Mouse (Mus musculus): ENCODE data around the gene Eps15l1. TPM values are rescaled to one million over a fixed set of nuclear protein-coding genes. Genes with fewer than 3 reads are reported as not detected.

Eps15l1 gene
- polyA plus RNA-seq (2014; fragmentation: Nextera tagmentation; extraction: Ambion mirVana) = 73.4 and 75.9 TPM in 2 replicates

GRCm38 (mm10) chr8:72421362-72422335 lies at the start of gene Eps15l1:
Gene Eps15l1, minus strand, starts transcription at chr8:72421460.
- H3K36me3 ChIP-seq (ENCODE audit: control insufficient read depth, insufficient read depth, low read length) = no peaks in the 10 kb centered on the region
- peak; percentile 98 for ATAC-seq (ENCODE audit: low FRiP score)
- WGBS = under 1% methylated on average over 47 of the region's 48 CpGs
- no peaks in the 10 kb centered on the region for H3K27me3 ChIP-seq (ENCODE audit: control insufficient read depth, insufficient read depth, low read length)
- no peaks in the 10 kb centered on the region for H3K9me3 ChIP-seq (ENCODE audit: control insufficient read depth, low read length)
- peak; percentile 99 for DNase-seq (ENCODE audit: low spot score)
- peaks cover 12% of the 10 kb centered on the region for H3K4me1 ChIP-seq (replicated peaks; ENCODE audit: control insufficient read depth, insufficient read depth, low read length)
- peak within 1 kb of the TSS; percentile 86 for H3K9ac ChIP-seq (ENCODE audit: low read depth, low read length)
- peak within 1 kb of the TSS; percentile 76 for H3K27ac ChIP-seq (ENCODE audit: low read depth, low read length)
- peak within 1 kb of the TSS; percentile 90 for H3K4me3 ChIP-seq (ENCODE audit: low read depth, low read length)
- H3K4me2 ChIP-seq (replicated peaks; ENCODE audit: low read depth, low read length) = peak within 1 kb of the TSS; percentile 47

- peaks cover 35% of the 10 kb centered on the region for H3K36me3 ChIP-seq (ENCODE audit: control insufficient read depth, insufficient read depth, low read length)
Measured at GRCm38 (mm10) chr8:72470684-72471083, 49.4 kb upstream of the Eps15l1 start.

GRCm38 (mm10) chr8:72469984-72470383 lies 48.7 kb upstream of the Eps15l1 start:
- Histone ChIP-seq H3K9ac (ENCODE audit: low read depth, low read length) (no peak overlapping the region), H3K4me2 (replicated peaks; ENCODE audit: low read depth, low read length) (no peak overlapping the region), H3K4me1 (replicated peaks; ENCODE audit: control insufficient read depth, insufficient read depth, low read length) (0 out of 2 replicates have a peak, but pooled peaks cover 2% of the 10 kb centered on the region), H3K9me3 (ENCODE audit: control insufficient read depth, low read length) (no peaks in the 10 kb centered on the region), H3K27ac (ENCODE audit: low read depth, low read length) (no peak overlapping the region), H3K36me3 (ENCODE audit: control insufficient read depth, insufficient read depth, low read length) (peaks cover 35% of the 10 kb centered on the region), H3K4me3 (ENCODE audit: low read depth, low read length) (no peak overlapping the region), H3K27me3 (ENCODE audit: control insufficient read depth, insufficient read depth, low read length) (no peaks in the 10 kb centered on the region)
- no peak for DNase-seq (ENCODE audit: low spot score)
- ATAC-seq (ENCODE audit: low FRiP score) = no peak
- 95% methylated on average over 8 of the region's 8 CpGs for WGBS

More at GRCm38 (mm10) chr8:72470684-72471083, 49.4 kb upstream of the Eps15l1 start:
- DNase-seq (ENCODE audit: low spot score) (no peak), ATAC-seq (ENCODE audit: low FRiP score) (no peak)
- Histone ChIP-seq H3K9ac (ENCODE audit: low read depth, low read length) (no peak overlapping the region), H3K27ac (ENCODE audit: low read depth, low read length) (no peak overlapping the region), H3K4me1 (replicated peaks; ENCODE audit: control insufficient read depth, insufficient read depth, low read length) (0 out of 2 replicates have a peak, but pooled peaks cover 2% of the 10 kb centered on the region), H3K4me3 (ENCODE audit: low read depth, low read length) (no peak overlapping the region), H3K9me3 (ENCODE audit: control insufficient read depth, low read length) (no peaks in the 10 kb centered on the region), H3K27me3 (ENCODE audit: control insufficient read depth, insufficient read depth, low read length) (no peaks in the 10 kb centered on the region), H3K4me2 (replicated peaks; ENCODE audit: low read depth, low read length) (no peak overlapping the region)
- 99% methylated on average over 7 of the region's 7 CpGs for WGBS

GRCm38 (mm10) chr8:72469243-72469642 lies 48.0 kb upstream of the Eps15l1 start:
- Histone ChIP-seq H3K27ac (ENCODE audit: low read depth, low read length) (no peak overlapping the region), H3K9me3 (ENCODE audit: control insufficient read depth, low read length) (no peaks in the 10 kb centered on the region), H3K4me3 (ENCODE audit: low read depth, low read length) (no peak overlapping the region), H3K4me2 (replicated peaks; ENCODE audit: low read depth, low read length) (no peak overlapping the region), H3K36me3 (ENCODE audit: control insufficient read depth, insufficient read depth, low read length) (peaks cover 35% of the 10 kb centered on the region), H3K4me1 (replicated peaks; ENCODE audit: control insufficient read depth, insufficient read depth, low read length) (0 out of 2 replicates have a peak, but pooled peaks cover under 1% of the 10 kb centered on the region), H3K27me3 (ENCODE audit: control insufficient read depth, insufficient read depth, low read length) (no peaks in the 10 kb centered on the region), H3K9ac (ENCODE audit: low read depth, low read length) (no peak overlapping the region)
- no peak for ATAC-seq (ENCODE audit: low FRiP score)
- DNase-seq (ENCODE audit: low spot score) = no peak
- 94% methylated on average over 2 of the region's 2 CpGs for WGBS

- H3K36me3 ChIP-seq (ENCODE audit: control insufficient read depth, insufficient read depth, low read length) = peaks cover 31% of the 10 kb centered on the region
- no peaks in the 10 kb centered on the region for H3K4me1 ChIP-seq (replicated peaks; ENCODE audit: control insufficient read depth, insufficient read depth, low read length)
- H3K27me3 ChIP-seq (ENCODE audit: control insufficient read depth, insufficient read depth, low read length) = no peaks in the 10 kb centered on the region
- no peak overlapping the region for H3K4me2 ChIP-seq (replicated peaks; ENCODE audit: low read depth, low read length)
- no peaks in the 10 kb centered on the region for H3K9me3 ChIP-seq (ENCODE audit: control insufficient read depth, low read length)
- no peak overlapping the region for H3K9ac ChIP-seq (ENCODE audit: low read depth, low read length)
- WGBS = 95% methylated on average over 10 of the region's 10 CpGs
- no peak overlapping the region for H3K4me3 ChIP-seq (ENCODE audit: low read depth, low read length)
- ATAC-seq (ENCODE audit: low FRiP score) = no peak
- H3K27ac ChIP-seq (ENCODE audit: low read depth, low read length) = no peak overlapping the region
- no peak for DNase-seq (ENCODE audit: low spot score)
Measured at GRCm38 (mm10) chr8:72464211-72464610, 43.0 kb upstream of the Eps15l1 start.

GRCm38 (mm10) chr8:72459881-72460533 lies 38.7 kb upstream of the Eps15l1 start:
- Histone ChIP-seq H3K4me3 (ENCODE audit: low read depth, low read length) (no peak overlapping the region), H3K36me3 (ENCODE audit: control insufficient read depth, insufficient read depth, low read length) (peaks cover 13% of the 10 kb centered on the region), H3K4me1 (replicated peaks; ENCODE audit: control insufficient read depth, insufficient read depth, low read length) (no peaks in the 10 kb centered on the region), H3K4me2 (replicated peaks; ENCODE audit: low read depth, low read length) (no peak overlapping the region), H3K27me3 (ENCODE audit: control insufficient read depth, insufficient read depth, low read length) (no peaks in the 10 kb centered on the region), H3K9ac (ENCODE audit: low read depth, low read length) (no peak overlapping the region), H3K9me3 (ENCODE audit: control insufficient read depth, low read length) (no peaks in the 10 kb centered on the region), H3K27ac (ENCODE audit: low read depth, low read length) (no peak overlapping the region)
- ATAC-seq (ENCODE audit: low FRiP score) (no peak), DNase-seq (ENCODE audit: low spot score) (no peak)
- 90% methylated on average over 4 of the region's 4 CpGs for WGBS

- Histone ChIP-seq H3K9ac (ENCODE audit: low read depth, low read length) (no peak overlapping the region), H3K4me3 (ENCODE audit: low read depth, low read length) (no peak overlapping the region), H3K4me2 (replicated peaks; ENCODE audit: low read depth, low read length) (no peak overlapping the region), H3K27me3 (ENCODE audit: control insufficient read depth, insufficient read depth, low read length) (no peaks in the 10 kb centered on the region), H3K36me3 (ENCODE audit: control insufficient read depth, insufficient read depth, low read length) (peaks cover 13% of the 10 kb centered on the region; the same call in 1 of the 2 replicates), H3K4me1 (replicated peaks; ENCODE audit: control insufficient read depth, insufficient read depth, low read length) (no peaks in the 10 kb centered on the region), H3K27ac (ENCODE audit: low read depth, low read length) (no peak overlapping the region), H3K9me3 (ENCODE audit: control insufficient read depth, low read length) (no peaks in the 10 kb centered on the region)
- WGBS = 93% methylated on average over 6 of the region's 6 CpGs
- ATAC-seq (ENCODE audit: low FRiP score) (no peak), DNase-seq (ENCODE audit: low spot score) (no peak)
Measured at GRCm38 (mm10) chr8:72458457-72458856, 37.2 kb upstream of the Eps15l1 start.

GRCm38 (mm10) chr8:72457806-72458205 lies 36.5 kb upstream of the Eps15l1 start:
- 97% methylated on average over 3 of the region's 3 CpGs for WGBS
- Histone ChIP-seq H3K27ac (ENCODE audit: low read depth, low read length) (no peak overlapping the region), H3K4me3 (ENCODE audit: low read depth, low read length) (no peak overlapping the region), H3K4me2 (replicated peaks; ENCODE audit: low read depth, low read length) (no peak overlapping the region), H3K27me3 (ENCODE audit: control insufficient read depth, insufficient read depth, low read length) (no peaks in the 10 kb centered on the region), H3K36me3 (ENCODE audit: control insufficient read depth, insufficient read depth, low read length) (peaks cover 9% of the 10 kb centered on the region; the same call in 1 of the 2 replicates), H3K9ac (ENCODE audit: low read depth, low read length) (no peak overlapping the region), H3K4me1 (replicated peaks; ENCODE audit: control insufficient read depth, insufficient read depth, low read length) (no peaks in the 10 kb centered on the region), H3K9me3 (ENCODE audit: control insufficient read depth, low read length) (no peaks in the 10 kb centered on the region)
- ATAC-seq (ENCODE audit: low FRiP score) (no peak), DNase-seq (ENCODE audit: low spot score) (no peak)

All from hindbrain, embryonic 11.5 days (tissue).